Mouse (Mus musculus) mammary gland, adult 2 months (tissue): ENCODE data around the gene Mcpt4. TPM values are rescaled to one million over a fixed set of nuclear protein-coding genes. Genes with fewer than 3 reads are reported as not detected.

ENCODE experiments used
- polyA plus RNA-seq: library from polyadenylated mRNA; depleted of rRNA; stranded (reverse); fragments of >200 nt; gene quantifications from 2 replicates; pipeline ENCODE4 v1.2.3, GENCODE M21; 2012; ENCODE audit warnings: low replicate concordance; rRNA removed

The Mcpt4 gene
- polyA plus RNA-seq = 25.7 and 57.6 TPM in 2 replicates

GRCm38 (mm10) chr14:56062213-56062612 lies at the start of gene Mcpt4:
TSS of gene Mcpt4 (minus strand) at chr14:56062313.

GRCm38 (mm10) chr14:56102386-56102785 lies 40.3 kb upstream of the Mcpt4 start, which contains the start of gene Ctsg:
TSS of gene Ctsg (minus strand) at chr14:56102574.

GRCm38 (mm10) chr14:56085167-56085566 lies 23.1 kb upstream of the Mcpt4 start, which contains the start of gene Mcpt8:
TSS of gene Mcpt8 (minus strand) at chr14:56085273.

GRCm38 (mm10) chr14:56041792-56042191 lies 20.3 kb downstream of the Mcpt4 start, which contains the start of gene Mcpt2:
TSS of gene Mcpt2 (plus strand) at chr14:56042041.

GRCm38 (mm10) chr14:56030395-56030794 lies 31.7 kb downstream of the Mcpt4 start, which contains the start of gene Mcpt9:
TSS of gene Mcpt9 (minus strand) at chr14:56030495.

GRCm38 (mm10) chr14:56017671-56018070 lies 44.4 kb downstream of the Mcpt4 start, which contains the start of gene Mcpt1:
TSS of gene Mcpt1 (plus strand) at chr14:56017971.

Other genes with a start within 250 kb of the Mcpt4 start
- gene Nfatc4, start 239.2 kb downstream of the Mcpt4 start, polyA plus RNA-seq = 28.1 and 37.1 TPM in 2 replicates
- 6.3 and 6.5 TPM in 2 replicates for gene Nynrin, start 208.3 kb downstream of the Mcpt4 start, polyA plus RNA-seq
- gene Cbln3, start 177.9 kb downstream of the Mcpt4 start, polyA plus RNA-seq = 0.26 and 0.33 TPM in 2 replicates
- 24.4 and 25.2 TPM in 2 replicates for gene Khnyn, start 177.4 kb downstream of the Mcpt4 start, polyA plus RNA-seq
- 48.0 and 73.6 TPM in 2 replicates for gene Sdr39u1, start 162.0 kb downstream of the Mcpt4 start, polyA plus RNA-seq
- gene Cma1, start 117.6 kb downstream of the Mcpt4 start, polyA plus RNA-seq = 17.9 and 42.7 TPM in 2 replicates
- gene Cma2, start 111.3 kb downstream of the Mcpt4 start, polyA plus RNA-seq = not detected in 2 replicates
- gene Mcpt1, start 44.3 kb downstream of the Mcpt4 start, polyA plus RNA-seq = 0.11 TPM in 1 of 2 replicates, not detected in the other
- gene Mcpt9, start 31.8 kb downstream of the Mcpt4 start, polyA plus RNA-seq = not detected in 2 replicates
- gene Mcpt2, start 20.3 kb downstream of the Mcpt4 start, polyA plus RNA-seq = not detected in 2 replicates
- gene Mcpt8, start 23.0 kb upstream of the Mcpt4 start, polyA plus RNA-seq = not detected in 2 replicates
- 0.20 and 0.32 TPM in 2 replicates for gene Ctsg, start 40.3 kb upstream of the Mcpt4 start, polyA plus RNA-seq
- not detected in 2 replicates for gene Gzme, start 58.3 kb upstream of the Mcpt4 start, polyA plus RNA-seq
- gene Gzmd, start 70.3 kb upstream of the Mcpt4 start, polyA plus RNA-seq = not detected in 2 replicates
- not detected in 2 replicates for gene Gzmg, start 97.3 kb upstream of the Mcpt4 start, polyA plus RNA-seq
- gene Gzmn, start 112.3 kb upstream of the Mcpt4 start, polyA plus RNA-seq = not detected in 2 replicates
- not detected in 2 replicates for gene Gzmf, start 149.1 kb upstream of the Mcpt4 start, polyA plus RNA-seq
- 0.46 and 1.0 TPM in 2 replicates for gene Gzmc, start 172.3 kb upstream of the Mcpt4 start, polyA plus RNA-seq
- 1.1 and 2.3 TPM in 2 replicates for gene Gzmb, start 199.9 kb upstream of the Mcpt4 start, polyA plus RNA-seq